Mouse (Mus musculus): ENCODE results near the gene Cdh20. TPM values are rescaled to one million over a fixed set of nuclear protein-coding genes. Genes with fewer than 3 reads are reported as not detected.

The Cdh20 gene
- total RNA-seq, 2 experiments from 2014 or later = 0.32 to 0.34 TPM

GRCm38 (mm10) chr1:105012616-105013015 lies 244.3 kb downstream of the Cdh20 start:
- no peak for DNase-seq (ENCODE audit: low spot score in 2 of 2)

- DNase-seq (ENCODE audit: low spot score in 2 of 2) = no peak
These were observed 245.0 kb downstream of the Cdh20 start for GRCm38 (mm10) chr1:105013291-105013690.

- DNase-seq (ENCODE audit: low spot score in 2 of 2) = no peak
These were observed 273.3 kb downstream of the Cdh20 start for GRCm38 (mm10) chr1:105041668-105042067.
